Mouse (Mus musculus): ENCODE results near the gene Srcap.

DNA sequence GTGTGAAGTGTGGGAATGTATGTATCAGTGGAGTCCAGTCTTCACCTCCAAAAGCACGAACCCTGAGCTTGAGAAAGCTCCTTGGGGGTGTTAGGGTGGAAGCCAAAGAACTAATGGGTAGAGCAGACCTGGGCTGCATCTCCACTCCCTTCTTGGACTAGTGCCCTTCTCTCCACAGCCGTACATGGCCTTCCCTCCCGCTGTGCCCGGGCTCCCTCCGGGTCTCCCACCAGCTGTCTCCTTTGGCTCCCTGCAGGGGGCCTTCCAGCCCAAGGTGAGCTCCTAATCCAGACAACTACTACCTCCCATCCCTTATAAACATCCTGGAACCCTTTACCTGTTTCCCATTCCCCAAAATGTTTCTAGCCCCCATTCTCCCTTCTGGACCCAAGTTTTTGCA lies 26.4 kb upstream of the Srcap start:
- TF ChIP-seq POLR2A (IDR thresholded peaks at IDR 0.05; ENCODE audit: borderline replicate concordance, low read depth, low read length): no peak
- no peak for TF ChIP-seq CTCF (IDR thresholded peaks at IDR 0.05; ENCODE audit: low read depth, low read length)

Data from bone marrow macrophage, adult 2 months (primary cell).